Mouse (Mus musculus): ENCODE results near the gene Adarb2.

- TF ChIP-seq GATA1 (IDR thresholded peaks at IDR 0.05; ENCODE audit: low read length), result no peak
- TF ChIP-seq TAL1 (IDR thresholded peaks at IDR 0.05; ENCODE audit: low read length), result no peak
Observed at GRCm38 (mm10) chr13:8341086-8341807, 138.6 kb downstream of the Adarb2 start.
